ENCODE assay signal across 8 mouse cellular contexts in the genomic region with DNA sequence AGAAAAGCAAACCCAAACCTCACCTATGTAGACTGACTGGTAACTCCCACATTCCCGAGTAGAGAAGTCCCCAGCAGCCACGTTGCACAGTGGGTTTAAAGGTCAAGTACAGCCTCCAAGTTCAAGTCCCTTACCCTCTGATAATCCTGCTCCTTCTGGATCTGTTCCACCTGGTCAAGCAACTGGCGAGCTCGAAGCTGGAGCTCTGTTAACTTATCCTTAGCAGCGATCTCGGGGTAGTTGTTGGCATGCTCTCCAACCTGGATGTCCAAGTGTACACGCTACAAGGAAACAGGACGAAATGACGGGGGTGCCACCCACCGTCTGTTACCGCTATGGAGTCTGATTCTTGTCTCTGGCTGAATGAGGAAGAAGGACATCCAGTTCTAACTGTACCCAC. TPM values are rescaled to one million over a fixed set of nuclear protein-coding genes. Genes with fewer than 3 reads are reported as not detected.
DNase-seq lines count a peak whose midpoint lies in the region; ATAC-seq and TF ChIP-seq lines count a peak whose summit lies in the region.

No protein-coding gene starts in this region.

- WGBS in heart, postnatal 0 days = 47% methylated on average over 11 of the region's 11 CpGs
- 69% methylated on average over 11 of the region's 11 CpGs for WGBS in embryonic facial prominence, embryonic 11.5 days
- WGBS in kidney, adult 2 months = 20% methylated on average over 11 of the region's 11 CpGs
- WGBS in midbrain, embryonic 14.5 days = 64% methylated on average over 11 of the region's 11 CpGs

- peaks cover 8% of the 10 kb centered on the region for H3K4me1 ChIP-seq in heart, postnatal 0 days (ENCODE audit: control insufficient read depth, insufficient read depth)
- H3K4me1 ChIP-seq in embryonic facial prominence, embryonic 11.5 days (ENCODE audit: control insufficient read depth, insufficient read depth, low read length) = no peaks in the 10 kb centered on the region
- peaks cover 9% of the 10 kb centered on the region for H3K4me1 ChIP-seq in kidney, adult 2 months (ENCODE audit: control insufficient read depth, insufficient read depth, low read length)
- H3K4me1 ChIP-seq in midbrain, embryonic 14.5 days (ENCODE audit: control insufficient read depth, insufficient read depth, low read length) = peaks cover 18% of the 10 kb centered on the region

- H3K4me3 ChIP-seq in heart, postnatal 0 days (ENCODE audit: low read depth, low read length) = peak overlapping the region; percentile 87
- H3K4me3 ChIP-seq in embryonic facial prominence, embryonic 11.5 days (ENCODE audit: low read depth, low read length) = peak overlapping the region; percentile 68
- peak overlapping the region; percentile 67 for H3K4me3 ChIP-seq in kidney, adult 2 months (ENCODE audit: insufficient read depth, low read depth, low read length)
- peak overlapping the region; percentile 99 for H3K4me3 ChIP-seq in midbrain, embryonic 14.5 days (replicated peaks; ENCODE audit: low read depth, low read length)

- H3K27ac ChIP-seq in heart, postnatal 0 days (ENCODE audit: low read depth) = no peak overlapping the region
- H3K27ac ChIP-seq in embryonic facial prominence, embryonic 11.5 days (replicated peaks; ENCODE audit: low read depth, low read length) = no peak overlapping the region
- no peak overlapping the region for H3K27ac ChIP-seq in kidney, adult 2 months (ENCODE audit: insufficient read depth, low read depth, low read length)
- no peak overlapping the region for H3K27ac ChIP-seq in midbrain, embryonic 14.5 days (replicated peaks; ENCODE audit: low read depth, low read length)

- TF ChIP-seq CTCF in heart, postnatal 0 days (IDR thresholded peaks at IDR 0.05; ENCODE audit: low read depth) = no peak
- TF ChIP-seq CTCF in kidney, adult 2 months (conservative IDR thresholded peaks at IDR 0.05; ENCODE audit: insufficient read depth, insufficient read length, low read depth, low read length) = no peak

- intact Hi-C loops in heart, postnatal 14 days (cut with DNase I) = no loop called here

- no peaks in the 10 kb centered on the region for H3K9me3 ChIP-seq in heart, postnatal 0 days (replicated peaks; ENCODE audit: control insufficient read depth, low read length)
- no peaks in the 10 kb centered on the region for H3K9me3 ChIP-seq in embryonic facial prominence, embryonic 11.5 days (replicated peaks; ENCODE audit: control insufficient read depth, low read length)
- no peaks in the 10 kb centered on the region for H3K9me3 ChIP-seq in midbrain, embryonic 14.5 days (ENCODE audit: control insufficient read depth, low read length)

- no peak for ATAC-seq in heart, postnatal 0 days (ENCODE audit: insufficient read depth, low read depth)
- ATAC-seq in embryonic facial prominence, embryonic 11.5 days (replicated peaks; ENCODE audit: insufficient number of reproducible peaks, low FRiP score, low TSS enrichment, low read depth) = no peak
- ATAC-seq in midbrain, embryonic 14.5 days (ENCODE audit: low FRiP score, low TSS enrichment) = no peak
- ATAC-seq in megakaryocyte-erythroid progenitor cell, adult 5-6 weeks (replicated peaks; ENCODE audit: low FRiP score, low TSS enrichment, poor library complexity, severe bottlenecking) = no peak

- H3K9ac ChIP-seq in heart, postnatal 0 days (replicated peaks; ENCODE audit: low read depth, low read length) = peak overlapping the region; percentile 81; the same call in 1 of the 2 replicates
- peak overlapping the region; percentile 90 for H3K9ac ChIP-seq in embryonic facial prominence, embryonic 11.5 days (replicated peaks; ENCODE audit: low read length)
- peak overlapping the region; percentile 96 for H3K9ac ChIP-seq in midbrain, embryonic 14.5 days (replicated peaks; ENCODE audit: low read length)

- no peak for TF ChIP-seq POLR2A in kidney, adult 2 months (IDR thresholded peaks at IDR 0.05; ENCODE audit: low read depth, low read length)

- peaks cover 22% of the 10 kb centered on the region for H3K36me3 ChIP-seq in heart, postnatal 0 days (replicated peaks; ENCODE audit: control insufficient read depth, insufficient read depth, low read length)
- H3K36me3 ChIP-seq in embryonic facial prominence, embryonic 11.5 days (replicated peaks; ENCODE audit: control insufficient read depth, insufficient read depth, low read depth, low read length) = peaks cover 4% of the 10 kb centered on the region
- H3K36me3 ChIP-seq in kidney, adult 2 months (ENCODE audit: control insufficient read depth, insufficient read depth, low read length) = no peaks in the 10 kb centered on the region
- peaks cover 33% of the 10 kb centered on the region for H3K36me3 ChIP-seq in midbrain, embryonic 14.5 days (ENCODE audit: control insufficient read depth, insufficient read depth, low read length)

- peak overlapping the region; percentile 93 for H3K4me2 ChIP-seq in heart, postnatal 0 days (ENCODE audit: low read depth, low read length)
- H3K4me2 ChIP-seq in embryonic facial prominence, embryonic 11.5 days (ENCODE audit: low read depth, low read length) = peak overlapping the region; percentile 66
- peak overlapping the region; percentile 93 for H3K4me2 ChIP-seq in midbrain, embryonic 14.5 days (ENCODE audit: low read length)

- no peak for TF ChIP-seq EP300 in heart, postnatal 0 days (IDR thresholded peaks at IDR 0.05; ENCODE audit: low read depth)

- H3K27me3 ChIP-seq in heart, postnatal 0 days (ENCODE audit: control insufficient read depth, insufficient read depth, low read length) = no peaks in the 10 kb centered on the region
- H3K27me3 ChIP-seq in embryonic facial prominence, embryonic 11.5 days (ENCODE audit: control insufficient read depth, insufficient read depth, low read length) = no peaks in the 10 kb centered on the region
- no peaks in the 10 kb centered on the region for H3K27me3 ChIP-seq in kidney, adult 2 months (replicated peaks; ENCODE audit: control insufficient read depth, insufficient read depth, low read length)
- no peaks in the 10 kb centered on the region for H3K27me3 ChIP-seq in midbrain, embryonic 14.5 days (ENCODE audit: control insufficient read depth, insufficient read depth, low read length)

- no peak for DNase-seq in heart, postnatal 0 days (ENCODE audit: low spot score)
- DNase-seq in heart, postnatal 14 days = no peak
- DNase-seq in embryonic facial prominence, embryonic 11.5 days (ENCODE audit: low spot score) = no peak
- DNase-seq in kidney, adult 2 months = peak; percentile 70
- no peak for DNase-seq in midbrain, embryonic 14.5 days
- DNase-seq in adrenal gland, adult 8-10 months = no peak
- DNase-seq in thymus, postnatal 36 days = no peak

RNA-seq across cellular contexts. Expression of gene Tmed4, which starts 1.1 kb away (rescaled TPM):
- 93.4 and 124 TPM in 2 replicates for total RNA-seq in heart, postnatal 0 days (2014; rRNA removed; ENCODE audit: low replicate concordance)
- polyA plus RNA-seq in heart, postnatal 0 days (2015; fragmentation: Nextera tagmentation; extraction: Ambion mirVana) = 83.7 and 90.5 TPM in 2 replicates
- 10 to 100 TPM; 72.9 to 73.5 TPM for total RNA-seq in heart, postnatal 14 days (2021)
- polyA plus RNA-seq in embryonic facial prominence, embryonic 11.5 days (2014; fragmentation: Nextera tagmentation; extraction: Ambion mirVana) = 131 and 135 TPM in 2 replicates
- 220 and 227 TPM in 2 replicates for polyA plus RNA-seq in kidney, adult 2 months (2012; rRNA removed)
- polyA plus RNA-seq in midbrain, embryonic 14.5 days (2014; fragmentation: Nextera tagmentation; extraction: Ambion mirVana) = 132 and 140 TPM in 2 replicates
- total RNA-seq in megakaryocyte-erythroid progenitor cell, adult 5-6 weeks (2014; fragmentation: Nextera tagmentation) = 18.9 and 35.5 TPM in 2 replicates
- 18.8 and 25.3 TPM in 2 replicates for total RNA-seq in megakaryocyte-erythroid progenitor cell, adult 5-6 weeks (2017)
- 100 to 1,000 TPM; 116 to 136 (median 128) TPM for total RNA-seq in adrenal gland, adult 8-10 months (2022)

RNA-seq across cellular contexts. Expression of gene Ddx56, which starts 6.0 kb away (rescaled TPM):
- 45.5 and 46.1 TPM in 2 replicates for total RNA-seq in heart, postnatal 0 days (2014; rRNA removed; ENCODE audit: low replicate concordance)
- 41.2 and 41.4 TPM in 2 replicates for polyA plus RNA-seq in heart, postnatal 0 days (2015; fragmentation: Nextera tagmentation; extraction: Ambion mirVana)
- total RNA-seq in heart, postnatal 14 days (2021) = 10 to 100 TPM; 24.9 to 25.4 TPM
- 109 and 112 TPM in 2 replicates for polyA plus RNA-seq in embryonic facial prominence, embryonic 11.5 days (2014; fragmentation: Nextera tagmentation; extraction: Ambion mirVana)
- polyA plus RNA-seq in kidney, adult 2 months (2012; rRNA removed) = 29.1 and 29.3 TPM in 2 replicates
- 64.0 and 80.2 TPM in 2 replicates for polyA plus RNA-seq in midbrain, embryonic 14.5 days (2014; fragmentation: Nextera tagmentation; extraction: Ambion mirVana)
- 59.5 and 69.2 TPM in 2 replicates for total RNA-seq in megakaryocyte-erythroid progenitor cell, adult 5-6 weeks (2014; fragmentation: Nextera tagmentation)
- 53.9 and 63.2 TPM in 2 replicates for total RNA-seq in megakaryocyte-erythroid progenitor cell, adult 5-6 weeks (2017)
- 10 to 100 TPM; 55.2 to 69.7 (median 60.3) TPM for total RNA-seq in adrenal gland, adult 8-10 months (2022)

RNA-seq across cellular contexts. Expression of gene Ogdh, which starts 17.8 kb away (rescaled TPM):
- 412 and 435 TPM in 2 replicates for total RNA-seq in heart, postnatal 0 days (2014; rRNA removed; ENCODE audit: low replicate concordance)
- polyA plus RNA-seq in heart, postnatal 0 days (2015; fragmentation: Nextera tagmentation; extraction: Ambion mirVana) = 328 and 338 TPM in 2 replicates
- 1,000 to 10,000 TPM; 1,493 to 1,546 TPM for total RNA-seq in heart, postnatal 14 days (2021)
- polyA plus RNA-seq in embryonic facial prominence, embryonic 11.5 days (2014; fragmentation: Nextera tagmentation; extraction: Ambion mirVana) = 75.3 and 82.5 TPM in 2 replicates
- polyA plus RNA-seq in kidney, adult 2 months (2012; rRNA removed) = 382 and 420 TPM in 2 replicates
- polyA plus RNA-seq in midbrain, embryonic 14.5 days (2014; fragmentation: Nextera tagmentation; extraction: Ambion mirVana) = 79.9 and 104 TPM in 2 replicates
- total RNA-seq in megakaryocyte-erythroid progenitor cell, adult 5-6 weeks (2014; fragmentation: Nextera tagmentation) = 125 and 127 TPM in 2 replicates
- 70.9 and 91.2 TPM in 2 replicates for total RNA-seq in megakaryocyte-erythroid progenitor cell, adult 5-6 weeks (2017)
- total RNA-seq in adrenal gland, adult 8-10 months (2022) = 100 to 1,000 TPM; 373 to 593 (median 476) TPM

RNA-seq across cellular contexts. Expression of gene Npc1l1, which starts 43.7 kb away (rescaled TPM):
- not detected in 2 replicates for total RNA-seq in heart, postnatal 0 days (2014; rRNA removed; ENCODE audit: low replicate concordance)
- polyA plus RNA-seq in heart, postnatal 0 days (2015; fragmentation: Nextera tagmentation; extraction: Ambion mirVana) = 0.04 TPM in 1 of 2 replicates, not detected in the other
- total RNA-seq in heart, postnatal 14 days (2021) = under 1 TPM; 0.07 to 0.10 TPM
- not detected in 2 replicates for polyA plus RNA-seq in embryonic facial prominence, embryonic 11.5 days (2014; fragmentation: Nextera tagmentation; extraction: Ambion mirVana)
- 0.06 and 0.11 TPM in 2 replicates for polyA plus RNA-seq in kidney, adult 2 months (2012; rRNA removed)
- not detected in 2 replicates for polyA plus RNA-seq in midbrain, embryonic 14.5 days (2014; fragmentation: Nextera tagmentation; extraction: Ambion mirVana)
- total RNA-seq in megakaryocyte-erythroid progenitor cell, adult 5-6 weeks (2014; fragmentation: Nextera tagmentation) = 0.22 TPM in 1 of 2 replicates, not detected in the other
- not detected in 2 replicates for total RNA-seq in megakaryocyte-erythroid progenitor cell, adult 5-6 weeks (2017)
- total RNA-seq in adrenal gland, adult 8-10 months (2022) = under 1 TPM in 2 of 4 experiments, not detected in 2; 0.13 to 0.15 TPM
